Mouse (Mus musculus) limb, embryonic 14.5 days (tissue): Measurements from ENCODE around the gene Wdr81. TPM values are rescaled to one million over a fixed set of nuclear protein-coding genes. Genes with fewer than 3 reads are reported as not detected.

ENCODE experiments used
- ATAC-seq: fragments of 200-750 bp; cut with Nextera tagmentation; 2 replicates; pipeline ENCODE4 v1.8.0; 2017; ENCODE audit warnings: low read depth, moderate number of reproducible peaks, moderate TSS enrichment; ENCODE audit not compliant: low FRiP score
- DNase-seq: peaks from one replicate; pipeline ENCODE4 v3.0.0-alpha.2; 2015; ENCODE audit warnings: low spot score
- H3K27ac ChIP-seq: fragments of 300-500 bp; sonication (generic); replicated peaks from 2 replicates; pipeline ENCODE4 v1.5.1; 2014; ENCODE audit warnings: low read depth, mild to moderate bottlenecking, low read length, moderate library complexity, mixed read lengths
- H3K27me3 ChIP-seq: fragments of 300-500 bp; sonication (generic); 2 replicates; pipeline ENCODE4 v1.6.1; 2014; ENCODE audit warnings: low read length, mixed read lengths; ENCODE audit not compliant: control insufficient read depth, insufficient read depth
- H3K36me3 ChIP-seq: fragments of 300-500 bp; sonication (generic); 2 replicates; pipeline ENCODE4 v1.6.1; 2014; ENCODE audit warnings: mild to moderate bottlenecking, low read length, moderate library complexity, mixed read lengths; ENCODE audit not compliant: control insufficient read depth, insufficient read depth
- H3K4me1 ChIP-seq: fragments of 300-500 bp; sonication (generic); 2 replicates; pipeline ENCODE4 v1.6.1; 2014; ENCODE audit warnings: antibody characterized with exemption, low read length, mixed read lengths; ENCODE audit not compliant: control insufficient read depth, insufficient read depth
- H3K4me2 ChIP-seq: fragments of 300-500 bp; sonication (generic); replicated peaks from 2 replicates; pipeline ENCODE4 v1.6.1; 2014; ENCODE audit warnings: low read depth, mild to moderate bottlenecking, low read length, moderate library complexity; ENCODE audit not compliant: severe bottlenecking
- H3K4me3 ChIP-seq: fragments of 300-500 bp; sonication (generic); replicated peaks from 2 replicates; pipeline ENCODE4 v1.5.1; 2014; ENCODE audit warnings: low read length
- H3K9ac ChIP-seq: fragments of 300-500 bp; sonication (generic); 2 replicates; pipeline ENCODE4 v1.6.1; 2014; ENCODE audit warnings: mild to moderate bottlenecking, low read depth, low read length, moderate library complexity; ENCODE audit not compliant: severe bottlenecking
- H3K9me3 ChIP-seq: fragments of 300-500 bp; sonication (generic); 2 replicates; pipeline ENCODE4 v1.6.1; 2016; ENCODE audit warnings: low read length; ENCODE audit not compliant: control insufficient read depth
- POLR2A ChIP-seq: fragments of 200-500 bp; IDR thresholded peaks from 2 replicates; pipeline ENCODE4 v1.8.0; 2012; ENCODE audit warnings: inconsistent platforms, mild to moderate bottlenecking, moderate library complexity, borderline replicate concordance; ENCODE audit not compliant: insufficient read depth, insufficient read length; ENCODE audit errors: extremely low read depth
- WGBS: fragments of 180-500 bp; shearing (Covaris S2); extraction: QIAGEN DNeasy Blood & Tissue Kit; methylation state at CpG from one replicate; pipeline ENCODE4 v1.1.7; 2014; 5-methylcytosine and 5-hydroxymethylcytosine counted together
- polyA plus RNA-seq, 2 experiments: library from polyadenylated mRNA; depleted of rRNA in 1 of 2; stranded (reverse) in 1 of 2; unstranded in 1 of 2; fragments of >200 nt; fragmentation: Nextera tagmentation in 1 of 2; extraction: Ambion mirVana in 1 of 2; gene quantifications; 2 replicates each; pipeline versions ENCODE4 v1.2.1 to v1.2.3; 2012 to 2014

Gene Wdr81
- polyA plus RNA-seq, 2 experiments, result 6.6 to 9.0 TPM

- H3K4me1 ChIP-seq, result peaks cover 13% of the 10 kb centered on the region
- no peak for TF ChIP-seq POLR2A
- WGBS, result 90% methylated on average over 8 of the region's 8 CpGs
Observed at GRCm38 (mm10) chr11:75452081-75452480, 2.4 kb downstream of the Wdr81 start.

GRCm38 (mm10) chr11:75450936-75451335, 3.6 kb downstream of the Wdr81 start:
- Histone ChIP-seq H3K9me3 (no peaks in the 10 kb centered on the region), H3K4me3 (no peak overlapping the region), H3K36me3 (peaks cover 37% of the 10 kb centered on the region), H3K27me3 (no peaks in the 10 kb centered on the region), H3K4me2 (no peak overlapping the region), H3K4me1 (peaks cover 13% of the 10 kb centered on the region), H3K9ac (0 out of 2 replicates have a peak overlapping the region, but pooled peaks have one; percentile 14), H3K27ac (no peak overlapping the region)
- no peak for DNase-seq
- no peak for TF ChIP-seq POLR2A
- no peak for ATAC-seq
- WGBS, result 88% methylated on average over 15 of the region's 15 CpGs

More at GRCm38 (mm10) chr11:75452081-75452480, 2.4 kb downstream of the Wdr81 start:
- no peak overlapping the region for H3K4me3 ChIP-seq
- no peak for DNase-seq
- no peak overlapping the region for H3K9ac ChIP-seq
- H3K27me3 ChIP-seq, result no peaks in the 10 kb centered on the region
- H3K9me3 ChIP-seq, result no peaks in the 10 kb centered on the region
- H3K27ac ChIP-seq, result no peak overlapping the region
- peaks cover 32% of the 10 kb centered on the region for H3K36me3 ChIP-seq
- ATAC-seq, result no peak
- no peak overlapping the region for H3K4me2 ChIP-seq

GRCm38 (mm10) chr11:75450304-75450908, 4.1 kb downstream of the Wdr81 start:
- H3K36me3 ChIP-seq, result peaks cover 42% of the 10 kb centered on the region
- DNase-seq (no peak), ATAC-seq (no peak)
- no peak overlapping the region for H3K27ac ChIP-seq
- no peak overlapping the region for H3K4me3 ChIP-seq
- H3K9me3 ChIP-seq, result no peaks in the 10 kb centered on the region
- 0 out of 2 replicates have a peak overlapping the region, but pooled peaks have one; percentile 14 for H3K9ac ChIP-seq
- WGBS, result 86% methylated on average over 8 of the region's 8 CpGs
- H3K27me3 ChIP-seq, result no peaks in the 10 kb centered on the region
- H3K4me2 ChIP-seq, result no peak overlapping the region
- H3K4me1 ChIP-seq, result peaks cover 13% of the 10 kb centered on the region
- TF ChIP-seq POLR2A, result no peak

- no peak for DNase-seq
- Histone ChIP-seq H3K4me2 (no peak overlapping the region), H3K9me3 (no peaks in the 10 kb centered on the region), H3K9ac (no peak overlapping the region), H3K4me1 (peaks cover 9% of the 10 kb centered on the region), H3K27me3 (no peaks in the 10 kb centered on the region), H3K4me3 (no peak overlapping the region), H3K36me3 (peaks cover 44% of the 10 kb centered on the region), H3K27ac (no peak overlapping the region)
- no peak for TF ChIP-seq POLR2A
- no peak for ATAC-seq
- 83% methylated on average over 7 of the region's 7 CpGs for WGBS
Observed at GRCm38 (mm10) chr11:75449695-75450094, 4.8 kb downstream of the Wdr81 start.

GRCm38 (mm10) chr11:75448575-75448974, 5.9 kb downstream of the Wdr81 start:
- Histone ChIP-seq H3K36me3 (peaks cover 45% of the 10 kb centered on the region), H3K4me1 (peaks cover 2% of the 10 kb centered on the region; the same call in 1 of the 2 replicates), H3K9ac (no peak overlapping the region), H3K4me2 (no peak overlapping the region), H3K4me3 (no peak overlapping the region), H3K27me3 (no peaks in the 10 kb centered on the region), H3K27ac (no peak overlapping the region), H3K9me3 (no peaks in the 10 kb centered on the region)
- no peak for ATAC-seq
- no peak for DNase-seq
- no peak for TF ChIP-seq POLR2A
- 73% methylated on average over 3 of the region's 3 CpGs for WGBS

GRCm38 (mm10) chr11:75443711-75444110, 10.8 kb downstream of the Wdr81 start:
- H3K4me1 ChIP-seq, result no peaks in the 10 kb centered on the region
- no peak overlapping the region for H3K4me2 ChIP-seq
- no peak for TF ChIP-seq POLR2A
- ATAC-seq (no peak), DNase-seq (no peak)
- peaks cover 45% of the 10 kb centered on the region for H3K36me3 ChIP-seq
- H3K9me3 ChIP-seq, result no peaks in the 10 kb centered on the region
- no peak overlapping the region for H3K27ac ChIP-seq
- H3K27me3 ChIP-seq, result no peaks in the 10 kb centered on the region
- H3K9ac ChIP-seq, result no peak overlapping the region
- WGBS, result 56% methylated on average over 8 of the region's 8 CpGs
- no peak overlapping the region for H3K4me3 ChIP-seq
